Mouse (Mus musculus): ENCODE measurements around the gene Cyp2c67. TPM values are rescaled to one million over a fixed set of nuclear protein-coding genes. Genes with fewer than 3 reads are reported as not detected.

Gene Cyp2c67
- polyA plus RNA-seq (2015; fragmentation: Illumina TruSeq; extraction: RNeasy Lipid Tissue Mini Kit (QIAGEN cat#74804); ENCODE audit: insufficient read depth, low replicate concordance): not detected

DNA sequence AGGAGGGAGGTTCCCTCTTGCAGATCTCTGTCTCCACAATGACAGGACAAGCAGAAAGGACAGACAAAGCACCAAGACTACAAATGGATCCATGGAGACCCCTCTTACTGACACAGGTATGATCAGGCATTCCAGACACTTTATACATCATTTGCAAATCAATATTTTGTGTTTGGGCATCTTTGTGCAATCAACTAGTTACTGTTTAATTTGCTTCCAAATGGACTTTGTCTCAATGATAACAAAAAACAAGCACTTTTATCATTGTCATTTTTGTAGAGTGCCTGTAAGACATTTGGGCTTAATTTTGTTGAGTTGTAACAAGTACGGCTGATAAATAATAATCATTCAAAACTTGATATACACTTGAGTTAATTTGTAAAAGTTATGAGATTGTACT lies at the start of gene Cyp2c67:
Gene Cyp2c67, minus strand, starts transcription at position 114 of the 400 bp plus-strand sequence.

Other genes starting within 250 kb of the Cyp2c67 start
- not detected for gene Cyp2c38, start 186.0 kb downstream of the Cyp2c67 start, polyA plus RNA-seq (2015; fragmentation: Illumina TruSeq; extraction: RNeasy Lipid Tissue Mini Kit (QIAGEN cat#74804); ENCODE audit: insufficient read depth, low replicate concordance)
- not detected for gene Cyp2c39, start 138.2 kb downstream of the Cyp2c67 start, polyA plus RNA-seq (2015; fragmentation: Illumina TruSeq; extraction: RNeasy Lipid Tissue Mini Kit (QIAGEN cat#74804); ENCODE audit: insufficient read depth, low replicate concordance)
- not detected for gene Cyp2c68, start 92.0 kb upstream of the Cyp2c67 start, polyA plus RNA-seq (2015; fragmentation: Illumina TruSeq; extraction: RNeasy Lipid Tissue Mini Kit (QIAGEN cat#74804); ENCODE audit: insufficient read depth, low replicate concordance)
- gene Cyp2c40, start 163.8 kb upstream of the Cyp2c67 start, polyA plus RNA-seq (2015; fragmentation: Illumina TruSeq; extraction: RNeasy Lipid Tissue Mini Kit (QIAGEN cat#74804); ENCODE audit: insufficient read depth, low replicate concordance): not detected
- not detected for gene Cyp2c69, start 237.7 kb upstream of the Cyp2c67 start, polyA plus RNA-seq (2015; fragmentation: Illumina TruSeq; extraction: RNeasy Lipid Tissue Mini Kit (QIAGEN cat#74804); ENCODE audit: insufficient read depth, low replicate concordance)